Mouse (Mus musculus) adrenal gland, adult 2 months (tissue): ENCODE data around the gene Hoxa3. TPM values are rescaled to one million over a fixed set of nuclear protein-coding genes. Genes with fewer than 3 reads are reported as not detected.

Source experiments
- DNase-seq: peaks from one replicate; pipeline ENCODE4 v3.0.0; 2021
- long read RNA-seq: library from polyadenylated mRNA; stranded (forward); transcript quantifications from one replicate; pipeline ENCODE4 v2.0.0, GENCODE M21; 2021
- polyA plus RNA-seq: library from polyadenylated mRNA; depleted of rRNA; stranded (reverse); fragments of >200 nt; gene quantifications from 2 replicates; pipeline ENCODE4 v1.2.3, GENCODE M21; 2012; rRNA removed
- total RNA-seq, 2 experiments: library from RNA; stranded (reverse); gene quantifications; 2 replicates each; pipeline ENCODE4 v1.2.3; 2021

Gene Hoxa3
- 1 to 10 TPM; 2.7 to 5.4 TPM for total RNA-seq
- 6.8 and 8.1 TPM in 2 replicates for polyA plus RNA-seq
- long read RNA-seq, partial matches to known transcripts, result 0 of 3 reads
- long read RNA-seq, other reads (novel, unspliced or antisense), result 3 of 3 reads

GRCm38 (mm10) chr6:52213119-52213986, at the start of gene Hoxa3, which contains the start of gene Gm28308:
Gene Hoxa3, minus strand, starts transcription at chr6:52213336.
Gene Gm28308, minus strand, starts transcription at chr6:52213339.
- DNase-seq, result peak; percentile 85

DNA sequence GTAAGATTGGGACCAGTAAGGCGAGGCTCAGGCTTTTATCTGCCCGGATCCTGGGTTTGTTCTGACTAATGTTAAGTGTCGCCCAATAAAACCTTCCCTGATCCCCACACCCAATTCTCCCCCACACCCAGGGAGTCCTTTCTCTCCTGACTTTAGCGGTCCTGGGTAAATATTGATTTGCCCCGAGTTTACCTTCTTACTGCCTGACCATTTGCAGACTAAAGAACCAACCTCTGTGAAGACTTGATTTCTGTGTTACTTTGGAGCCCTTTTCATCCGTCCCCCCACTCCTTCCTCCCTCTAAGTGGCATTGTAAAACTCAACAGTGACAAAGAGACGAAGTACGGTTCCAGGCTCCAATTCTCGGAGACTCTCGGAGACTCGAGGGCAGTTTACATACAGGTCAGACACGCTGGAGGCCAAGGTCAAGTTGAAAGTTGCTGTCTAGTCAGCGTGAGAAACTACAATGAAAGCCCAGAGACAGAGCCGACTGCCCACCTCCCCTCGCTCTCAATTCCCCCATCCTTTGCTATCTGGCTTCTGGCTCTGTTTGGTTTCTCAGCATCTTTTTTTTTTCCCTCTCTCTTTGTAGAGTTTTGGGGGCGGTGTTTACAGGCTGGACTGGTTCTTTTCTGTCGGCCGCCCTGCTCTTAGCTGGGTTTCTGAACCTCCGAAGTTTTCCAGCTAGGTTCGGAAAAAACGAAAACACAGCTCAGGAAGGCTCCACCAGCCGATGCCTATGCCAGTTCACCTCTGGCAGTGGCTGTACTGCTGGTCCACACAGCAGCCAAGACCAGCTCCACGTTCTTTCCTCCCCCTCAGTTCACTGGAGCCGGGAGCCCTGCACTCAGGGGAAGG, 49.6 kb upstream of the Hoxa3 start:
- DNase-seq, result no peak

GRCm38 (mm10) chr6:52261751-52262462, 48.8 kb upstream of the Hoxa3 start:
- DNase-seq, result no peak

DNA sequence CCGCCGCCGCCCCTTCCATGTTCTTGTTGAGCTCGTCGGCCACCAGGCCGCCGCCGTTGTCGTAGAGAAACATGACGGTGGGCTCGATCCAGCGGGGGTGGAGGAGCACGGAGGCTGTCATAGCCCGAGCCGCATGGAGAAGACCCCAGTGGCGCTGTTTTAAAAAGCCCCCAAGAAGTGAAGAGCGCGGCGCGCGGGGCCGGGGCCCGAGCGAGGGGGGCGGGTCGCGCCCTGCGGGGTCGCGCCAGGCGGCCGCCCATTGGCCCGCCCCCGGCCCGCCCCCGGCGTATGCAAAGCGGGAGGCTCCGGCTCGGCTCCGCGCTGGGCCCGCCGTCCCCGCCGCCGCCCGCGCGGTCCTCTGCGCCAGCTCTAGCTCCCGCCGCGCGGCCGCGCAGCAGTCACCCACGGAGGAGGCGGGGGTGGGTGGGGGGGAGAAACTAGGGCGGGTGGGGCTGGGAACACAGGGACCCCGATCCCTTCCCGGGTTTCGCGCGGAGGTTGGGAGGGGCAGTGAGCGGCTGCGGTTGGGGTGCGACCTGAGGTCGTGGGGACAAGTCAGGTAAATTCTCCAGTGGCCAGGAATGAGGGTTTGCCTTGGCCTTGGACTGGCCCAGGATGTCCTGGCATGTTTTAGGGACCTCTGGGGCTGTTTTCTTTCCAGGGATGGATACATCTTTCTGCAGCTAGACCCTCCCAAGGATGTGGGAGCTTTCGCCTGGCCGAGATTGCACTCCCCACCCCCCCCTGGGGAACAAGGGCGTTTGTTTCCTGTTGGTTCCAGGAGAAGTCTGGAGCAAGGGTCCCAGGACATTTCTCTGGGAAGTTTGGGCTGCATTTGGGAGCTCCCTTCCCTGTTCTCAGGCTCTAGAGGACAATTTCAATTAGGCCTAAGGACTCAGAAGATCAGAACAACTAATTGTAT, 47.8 kb upstream of the Hoxa3 start, which contains the start of gene Hoxa13:
TSS of gene Hoxa13 (minus strand) at position 227 of the 922 bp plus-strand sequence.
- DNase-seq, result no peak

DNA sequence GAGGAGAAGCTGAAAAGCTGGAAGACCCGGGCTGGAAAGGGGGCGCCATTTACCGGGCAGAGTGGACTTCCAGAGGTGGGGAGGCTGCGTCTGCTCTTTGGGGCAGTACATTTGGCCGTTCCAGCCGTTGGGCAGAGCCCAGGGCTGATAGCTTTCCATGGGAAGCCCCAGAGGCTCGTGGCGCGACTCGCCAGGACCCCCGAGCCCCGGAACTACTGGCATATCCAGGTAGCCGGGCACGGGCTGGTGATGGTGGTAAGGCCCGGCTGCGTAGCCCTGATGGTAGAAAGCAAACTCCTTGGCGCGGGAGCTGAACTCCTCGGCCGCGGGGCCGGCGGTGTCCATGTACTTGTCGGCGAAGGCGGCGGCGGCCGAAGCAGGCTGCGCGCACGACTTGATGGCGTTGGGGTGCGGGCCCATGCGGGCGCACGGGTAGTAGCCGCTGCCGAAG, 46.7 kb upstream of the Hoxa3 start:
- DNase-seq, result no peak

DNA sequence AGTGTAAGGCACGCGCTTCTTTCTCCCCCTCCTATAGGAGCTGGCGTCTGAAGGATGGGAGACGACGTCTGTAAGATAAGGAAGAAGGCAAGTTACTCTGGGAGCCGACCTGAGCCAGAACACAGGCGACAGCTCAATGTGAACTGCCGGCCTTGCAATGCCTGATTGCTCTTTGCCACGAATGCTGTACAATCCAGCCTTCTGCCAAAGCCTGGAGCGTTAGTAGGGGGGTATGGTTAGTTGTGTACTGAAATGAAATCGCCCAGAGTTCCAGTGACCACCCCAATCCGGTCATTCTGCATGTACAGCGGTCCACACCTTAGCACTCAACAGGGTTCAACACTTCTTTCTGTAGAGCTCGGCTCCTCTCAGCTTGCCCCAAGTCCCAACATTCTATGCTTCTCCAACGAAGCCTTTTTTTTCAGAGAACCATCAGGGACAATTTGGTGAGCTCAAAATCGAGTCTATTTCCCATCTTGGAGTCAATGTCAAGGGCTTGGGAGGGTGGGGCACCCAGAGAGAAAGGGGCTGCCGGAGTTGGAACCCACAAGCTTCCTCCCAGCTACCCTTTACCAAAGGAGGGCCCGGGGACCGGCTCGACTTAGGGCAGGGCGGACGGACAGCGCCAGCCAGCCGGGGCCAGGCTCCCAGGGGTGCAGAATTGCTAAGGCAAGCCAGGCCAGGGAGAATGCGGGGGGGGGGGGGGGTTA, 46.1 kb upstream of the Hoxa3 start:
- DNase-seq, result no peak

DNA sequence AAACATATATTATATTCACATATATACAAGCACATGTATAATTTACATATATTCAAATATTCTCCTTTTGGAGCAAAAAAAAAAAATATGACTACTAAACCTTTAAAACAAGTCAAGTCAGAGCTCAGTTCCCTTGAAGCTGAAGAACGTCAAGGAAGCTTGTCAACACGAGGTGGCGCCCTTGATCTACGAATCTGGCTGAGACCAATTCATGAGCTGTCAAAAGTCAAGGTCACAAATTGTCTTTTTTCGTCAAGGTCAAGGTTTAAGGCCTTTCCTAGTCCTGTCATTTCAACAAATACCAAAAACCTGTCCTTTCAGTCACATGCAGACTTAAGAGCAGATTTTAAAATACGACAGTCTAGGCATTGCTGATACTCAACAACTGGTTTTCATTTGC, 43.8 kb upstream of the Hoxa3 start:
- peak; percentile 70 for DNase-seq

- no peak for DNase-seq
Measured at GRCm38 (mm10) chr6:52253511-52254500, 40.7 kb upstream of the Hoxa3 start.

DNA sequence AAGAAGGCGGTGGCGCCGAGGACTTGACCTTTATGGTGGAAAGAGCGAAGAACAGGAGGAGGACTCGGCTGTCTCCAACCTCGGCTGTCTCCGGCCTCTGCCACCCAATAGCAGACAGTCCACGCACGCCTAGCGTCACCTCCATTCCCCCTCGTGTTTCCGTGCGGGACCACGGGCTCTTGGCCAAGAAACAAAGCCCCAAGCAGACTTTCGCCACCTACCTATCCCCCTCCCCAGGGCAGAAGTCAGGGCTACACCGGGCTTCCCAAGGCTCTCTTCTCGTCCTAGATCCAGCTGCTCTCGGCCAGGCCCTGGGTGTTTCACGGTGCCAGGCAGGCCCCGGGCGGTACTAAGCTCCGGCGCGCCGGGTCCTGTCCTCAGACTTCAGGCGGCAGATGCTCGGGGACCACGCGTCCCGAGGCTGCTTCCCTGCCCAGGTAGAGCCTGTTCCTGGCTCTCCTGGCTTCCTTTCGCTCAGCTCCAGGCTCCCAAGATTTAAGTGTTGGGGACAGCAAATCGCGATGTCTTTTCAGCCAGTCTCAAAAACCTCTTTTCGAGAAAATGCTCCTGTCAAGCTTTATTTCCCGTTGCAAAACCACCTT, 39.7 kb upstream of the Hoxa3 start:
- DNase-seq, result no peak

GRCm38 (mm10) chr6:52252016-52252774, 39.1 kb upstream of the Hoxa3 start:
- no peak for DNase-seq

GRCm38 (mm10) chr6:52251177-52251879, 38.2 kb upstream of the Hoxa3 start:
- no peak for DNase-seq

DNA sequence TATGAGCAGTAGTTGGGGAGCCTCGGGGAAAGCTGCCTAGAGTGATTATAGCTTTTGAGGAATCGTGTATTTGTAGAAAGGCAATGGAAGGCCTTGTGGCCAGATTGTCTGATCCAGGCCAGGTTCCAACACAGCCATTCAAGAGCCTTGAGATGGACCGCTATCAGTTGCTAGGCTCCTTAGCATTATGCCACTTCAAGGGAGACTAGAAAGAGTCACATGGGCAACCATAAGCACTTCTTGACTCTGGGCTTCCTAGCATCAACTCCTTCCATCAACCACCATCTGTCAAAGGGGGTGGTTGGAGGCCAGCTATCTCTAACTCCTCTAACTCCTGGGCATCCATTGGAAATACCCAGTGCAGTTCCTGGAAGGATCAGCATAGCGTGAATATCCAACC, 36.7 kb upstream of the Hoxa3 start:
- no peak for DNase-seq

DNA sequence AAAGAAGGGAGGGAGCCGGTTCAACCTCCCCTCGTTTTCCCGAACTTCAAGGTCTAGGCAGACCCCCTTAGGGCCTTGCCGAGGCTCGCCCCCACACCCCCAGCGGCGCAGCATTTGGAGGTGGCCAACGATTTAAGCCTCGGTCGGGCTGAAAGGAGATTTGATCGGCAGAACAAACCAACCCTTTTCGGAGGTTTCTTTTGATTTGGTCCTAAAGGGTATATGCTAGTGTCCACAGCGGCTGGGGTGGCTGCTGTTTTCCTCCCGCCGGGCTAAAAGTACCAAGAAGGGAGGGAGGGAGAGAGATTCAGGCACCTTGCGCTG, 36.2 kb upstream of the Hoxa3 start:
- DNase-seq, result no peak

DNA sequence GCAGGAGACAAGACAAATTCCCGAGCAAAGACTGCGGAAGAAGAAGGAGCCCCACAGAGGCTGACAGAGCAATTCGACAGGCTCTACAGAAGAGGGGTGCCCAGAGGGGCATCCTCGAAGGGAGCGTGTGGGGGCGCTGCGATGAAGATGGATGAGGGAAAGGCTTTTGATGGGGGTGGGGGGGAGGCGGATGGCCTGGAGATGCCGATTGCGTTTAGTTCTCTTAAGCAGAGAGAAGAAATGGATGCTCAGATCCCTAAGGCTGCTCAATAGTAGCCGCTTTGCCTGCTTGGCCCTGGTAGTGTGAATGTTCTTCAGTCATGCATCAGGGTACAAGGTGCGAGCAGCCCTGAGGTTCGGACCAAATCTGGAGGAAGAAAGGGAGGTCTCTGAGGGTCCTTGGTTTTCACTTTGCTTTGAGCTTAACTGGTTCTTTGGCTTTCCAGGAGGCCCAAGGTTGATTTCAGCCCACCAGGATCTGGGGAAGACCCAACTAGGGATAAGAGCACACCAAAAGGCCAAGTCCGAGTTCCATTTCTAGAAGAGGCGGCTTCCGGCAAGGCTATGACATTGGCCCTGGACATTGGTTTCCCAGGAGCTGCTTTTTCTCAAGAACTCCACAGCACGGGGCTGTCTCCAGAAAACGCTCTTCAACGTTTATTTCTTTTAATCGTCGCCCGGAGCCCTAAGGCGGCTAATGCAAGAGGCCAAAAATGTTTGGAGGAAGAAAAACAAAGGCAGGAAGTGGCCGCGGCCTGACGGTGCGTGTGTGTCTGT, 35.7 kb upstream of the Hoxa3 start:
- no peak for DNase-seq

DNA sequence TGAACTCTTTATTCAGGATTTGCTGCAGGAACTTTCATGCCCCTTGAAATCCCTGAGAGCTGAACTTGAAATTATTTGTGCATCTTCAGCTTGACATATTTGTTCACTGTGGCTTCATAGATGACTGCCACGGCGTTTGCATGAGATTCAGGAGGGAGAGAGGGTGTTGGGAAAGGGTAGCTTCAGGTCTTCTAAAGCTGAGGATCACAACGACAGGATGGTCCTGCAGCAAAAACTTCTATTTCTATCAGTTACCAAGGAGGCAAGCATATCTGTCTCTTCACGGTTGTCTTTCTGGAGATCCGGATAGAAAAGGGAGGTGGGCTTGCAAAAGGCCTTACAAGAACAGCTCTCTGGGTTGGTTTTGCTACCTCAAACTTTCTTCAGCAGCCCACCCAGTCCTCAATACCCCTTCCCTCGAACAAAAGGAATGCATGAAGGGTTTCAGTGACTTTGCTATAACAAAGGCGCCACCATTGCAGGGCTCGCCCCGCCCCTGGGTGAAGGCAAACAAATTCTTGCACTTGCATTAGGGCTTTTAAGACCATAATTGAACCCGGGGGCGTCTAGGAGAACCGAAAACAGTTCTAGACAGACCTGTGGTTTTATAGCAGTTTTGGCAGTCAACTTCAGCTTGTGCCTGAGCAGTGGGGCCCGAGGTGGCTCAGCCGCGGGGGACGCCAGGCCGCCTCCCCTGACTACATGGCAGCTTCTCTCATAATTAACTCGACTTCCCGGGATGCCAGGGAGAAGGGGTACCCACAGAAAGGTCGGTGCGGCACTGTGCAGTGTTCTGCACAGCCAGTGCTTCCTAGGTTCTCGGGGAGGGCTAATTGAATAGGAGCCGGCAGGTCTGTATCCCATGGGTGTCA, 34.9 kb upstream of the Hoxa3 start:
- DNase-seq, result no peak
